Mouse (Mus musculus) erythroblast, embryonic 14.5 days (primary cell): ENCODE results near the gene Prkg1.

Source experiments
- GATA1 ChIP-seq: IDR thresholded peaks from 2 replicates; pipeline ENCODE4 v1.6.1; 2012; ENCODE audit warnings: low read length, inconsistent platforms, mixed read lengths
- TAL1 ChIP-seq: IDR thresholded peaks from 3 replicates; pipeline ENCODE4 v1.6.1; 2012; ENCODE audit warnings: low read length, inconsistent platforms, mixed read lengths

DNA sequence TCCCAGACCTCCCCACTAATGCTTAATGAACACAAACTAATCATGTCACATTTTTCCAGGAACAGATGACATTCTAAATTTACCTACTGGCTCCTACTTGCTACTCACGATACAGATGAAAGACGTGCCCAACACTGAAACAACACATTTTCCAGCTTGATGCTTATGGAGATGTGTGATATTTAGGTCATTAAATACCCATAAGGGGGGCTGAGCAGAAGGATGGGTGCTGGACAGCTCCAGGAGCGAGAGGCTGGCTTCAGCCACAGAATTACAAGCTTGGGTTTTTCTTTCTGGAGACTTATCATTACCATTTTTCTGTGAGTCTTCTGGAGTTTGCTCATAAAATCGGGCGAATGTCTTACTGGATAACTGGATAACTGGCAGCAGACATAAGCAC lies 958.6 kb downstream of the Prkg1 start:
- no peak for TF ChIP-seq TAL1
- TF ChIP-seq GATA1, result no peak
